Comparison of ENCODE assay signal across 8 mouse cellular contexts in the genomic region with DNA sequence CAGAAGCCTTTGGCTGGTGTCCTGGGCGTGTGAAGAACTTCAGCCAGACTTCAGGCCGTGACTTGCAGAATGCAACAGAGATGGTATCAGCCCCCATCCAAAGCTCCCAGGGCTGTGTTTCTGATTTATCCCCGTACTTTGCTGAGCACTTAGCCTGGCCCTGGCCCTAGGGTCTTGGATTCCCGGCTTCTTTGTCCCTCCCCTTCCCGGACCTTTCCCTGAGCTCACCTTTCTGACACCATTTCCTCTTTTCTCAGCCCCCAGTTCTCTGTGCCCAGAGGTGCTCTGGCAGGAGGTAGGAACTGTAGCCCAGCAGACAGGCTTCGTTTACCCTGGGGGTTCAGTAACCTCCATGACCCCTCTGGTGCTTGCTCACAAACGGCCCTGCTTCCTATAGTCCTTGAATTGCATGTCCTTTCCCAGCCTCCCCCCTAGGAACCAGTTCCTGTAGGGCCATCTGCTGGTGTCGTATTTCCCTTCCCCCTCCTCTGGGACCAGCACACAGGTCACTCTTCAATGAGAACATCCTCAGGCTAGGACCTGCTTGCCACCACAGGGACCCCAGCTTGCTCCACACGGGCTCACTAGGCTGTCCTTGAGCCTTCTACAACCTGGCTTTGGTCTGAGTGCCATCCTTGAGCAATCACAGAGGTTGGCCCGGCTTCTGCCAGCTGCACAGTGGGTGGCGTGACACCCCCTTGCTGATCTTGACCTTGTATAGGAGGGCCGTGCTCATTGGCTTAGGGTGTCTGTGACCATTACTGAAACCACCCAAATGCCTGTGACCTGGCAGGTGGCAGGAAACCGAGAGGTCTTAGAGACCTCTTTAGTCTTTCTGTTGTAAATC. TPM values are rescaled to one million over a fixed set of nuclear protein-coding genes. Genes with fewer than 3 reads are reported as not detected.
DNase-seq lines count a peak whose midpoint lies in the region; ATAC-seq and TF ChIP-seq lines count a peak whose summit lies in the region.

No protein-coding gene starts in this region.

- H3K9ac ChIP-seq in hindbrain, embryonic 13.5 days, result peak overlapping the region; percentile 72
- peak overlapping the region; percentile 83 for H3K9ac ChIP-seq in liver, embryonic 12.5 days
- H3K9ac ChIP-seq in neural tube, embryonic 15.5 days (replicated peaks), result no peak overlapping the region; the same call in 1 of the 2 replicates

- peak; percentile 77; the same call in 1 of the 2 replicates for TF ChIP-seq POLR2A in lung, adult 2 months (IDR thresholded peaks at IDR 0.05; ENCODE audit: borderline replicate concordance, extremely low read depth, low read depth, low read length)

- no peak for DNase-seq in lung, adult 2 months
- no peak for DNase-seq in lung, postnatal 14 days
- peak; percentile 65 for DNase-seq in adrenal gland, postnatal 25 days
- DNase-seq in frontal cortex, postnatal 10 days (ENCODE audit: low spot score in 2 of 2), result no peak

- H3K4me2 ChIP-seq in hindbrain, embryonic 13.5 days, result peak overlapping the region; percentile 66; the same call in 1 of the 2 replicates
- peak overlapping the region; percentile 79 for H3K4me2 ChIP-seq in liver, embryonic 12.5 days
- H3K4me2 ChIP-seq in neural tube, embryonic 15.5 days, result peak overlapping the region; percentile 73

- no peaks in the 10 kb centered on the region for H3K27me3 ChIP-seq in hindbrain, embryonic 13.5 days
- H3K27me3 ChIP-seq in liver, embryonic 12.5 days (replicated peaks), result no peaks in the 10 kb centered on the region
- no peaks in the 10 kb centered on the region for H3K27me3 ChIP-seq in neural tube, embryonic 15.5 days (replicated peaks)

- H3K9me3 ChIP-seq in hindbrain, embryonic 13.5 days, result no peaks in the 10 kb centered on the region
- no peaks in the 10 kb centered on the region for H3K9me3 ChIP-seq in liver, embryonic 12.5 days (replicated peaks)
- no peaks in the 10 kb centered on the region for H3K9me3 ChIP-seq in neural tube, embryonic 15.5 days (replicated peaks)

- WGBS in lung, adult 2 months, result 19% methylated on average over 13 of the region's 13 CpGs
- 43% methylated on average over 13 of the region's 13 CpGs for WGBS in hindbrain, embryonic 13.5 days
- WGBS in liver, embryonic 12.5 days (ENCODE audit: insufficient replicate concordance), result 26% methylated on average over 13 of the region's 13 CpGs
- WGBS in neural tube, embryonic 15.5 days, result 38% methylated on average over 13 of the region's 13 CpGs

- peak overlapping the region; percentile 41 for H3K4me3 ChIP-seq in lung, adult 2 months (replicated peaks; ENCODE audit: extremely low read depth, low read depth, low read length)
- no peak overlapping the region for H3K4me3 ChIP-seq in hindbrain, embryonic 13.5 days
- H3K4me3 ChIP-seq in liver, embryonic 12.5 days, result peak overlapping the region; percentile 57
- no peak overlapping the region for H3K4me3 ChIP-seq in neural tube, embryonic 15.5 days (replicated peaks)

- peaks cover 18% of the 10 kb centered on the region for H3K36me3 ChIP-seq in hindbrain, embryonic 13.5 days
- H3K36me3 ChIP-seq in liver, embryonic 12.5 days, result peaks cover 23% of the 10 kb centered on the region
- peaks cover 10% of the 10 kb centered on the region; the same call in 1 of the 2 replicates for H3K36me3 ChIP-seq in neural tube, embryonic 15.5 days

- no peak for TF ChIP-seq CTCF in lung, adult 2 months (IDR thresholded peaks at IDR 0.05; ENCODE audit: insufficient read depth, low read length)

- ATAC-seq in erythroblast, adult 5-6 weeks (replicated peaks; ENCODE audit: low FRiP score, poor library complexity, severe bottlenecking), result peak; percentile 24
- ATAC-seq in hindbrain, embryonic 13.5 days (ENCODE audit: low FRiP score), result no peak
- ATAC-seq in liver, embryonic 12.5 days, result no peak
- no peak for ATAC-seq in neural tube, embryonic 15.5 days (ENCODE audit: low FRiP score)

- peaks cover 29% of the 10 kb centered on the region for H3K4me1 ChIP-seq in lung, adult 2 months (ENCODE audit: control insufficient read depth, insufficient read depth, low read length)
- peaks cover 66% of the 10 kb centered on the region for H3K4me1 ChIP-seq in hindbrain, embryonic 13.5 days (replicated peaks)
- peaks cover 79% of the 10 kb centered on the region for H3K4me1 ChIP-seq in liver, embryonic 12.5 days
- peaks cover 62% of the 10 kb centered on the region for H3K4me1 ChIP-seq in neural tube, embryonic 15.5 days

- H3K27ac ChIP-seq in hindbrain, embryonic 13.5 days, result peak overlapping the region; percentile 98
- peak overlapping the region; percentile 98 for H3K27ac ChIP-seq in liver, embryonic 12.5 days
- peak overlapping the region; percentile 98 for H3K27ac ChIP-seq in neural tube, embryonic 15.5 days (replicated peaks)

RNA-seq across cellular contexts. Expression of gene Frmd8, which starts 26.0 kb away (rescaled TPM):
- polyA plus RNA-seq in lung, adult 2 months (2012; rRNA removed), result 32.1 and 37.8 TPM in 2 replicates
- total RNA-seq in adrenal gland, postnatal 25 days (2021), result 40.4 and 63.3 TPM in 2 replicates
- 5.4 and 6.0 TPM in 2 replicates for total RNA-seq in erythroblast, adult 5-6 weeks (2015; ENCODE audit: low replicate concordance)
- total RNA-seq in erythroblast, adult 5-6 weeks (2017; ENCODE audit: low replicate concordance), result 4.2 and 6.8 TPM in 2 replicates
- 17.5 and 19.3 TPM in 2 replicates for polyA plus RNA-seq in hindbrain, embryonic 13.5 days (2015; fragmentation: Nextera tagmentation; extraction: Ambion mirVana)
- 22.1 and 24.2 TPM in 2 replicates for polyA plus RNA-seq in liver, embryonic 12.5 days (2016; fragmentation: Nextera tagmentation; extraction: Ambion mirVana)
- 13.8 and 23.4 TPM in 2 replicates for polyA plus RNA-seq in neural tube, embryonic 15.5 days (2015; fragmentation: Nextera tagmentation; extraction: Ambion mirVana)

RNA-seq across cellular contexts. Expression of gene Slc25a45, which starts 28.6 kb away (rescaled TPM):
- polyA plus RNA-seq in lung, adult 2 months (2012; rRNA removed), result 24.5 and 26.0 TPM in 2 replicates
- 39.1 and 39.7 TPM in 2 replicates for total RNA-seq in adrenal gland, postnatal 25 days (2021)
- total RNA-seq in erythroblast, adult 5-6 weeks (2015; ENCODE audit: low replicate concordance), result 14.0 and 14.6 TPM in 2 replicates
- total RNA-seq in erythroblast, adult 5-6 weeks (2017; ENCODE audit: low replicate concordance), result 10.0 and 11.3 TPM in 2 replicates
- 2.6 and 2.8 TPM in 2 replicates for polyA plus RNA-seq in hindbrain, embryonic 13.5 days (2015; fragmentation: Nextera tagmentation; extraction: Ambion mirVana)
- polyA plus RNA-seq in liver, embryonic 12.5 days (2016; fragmentation: Nextera tagmentation; extraction: Ambion mirVana), result 7.5 and 7.7 TPM in 2 replicates
- polyA plus RNA-seq in neural tube, embryonic 15.5 days (2015; fragmentation: Nextera tagmentation; extraction: Ambion mirVana), result 2.0 and 3.9 TPM in 2 replicates

RNA-seq across cellular contexts. Expression of gene Tigd3, which starts 44.9 kb away (rescaled TPM):
- 1.1 and 1.2 TPM in 2 replicates for polyA plus RNA-seq in lung, adult 2 months (2012; rRNA removed)
- 1.3 and 2.0 TPM in 2 replicates for total RNA-seq in adrenal gland, postnatal 25 days (2021)
- total RNA-seq in erythroblast, adult 5-6 weeks (2015; ENCODE audit: low replicate concordance), result 0.38 and 1.0 TPM in 2 replicates
- 3.1 and 6.1 TPM in 2 replicates for total RNA-seq in erythroblast, adult 5-6 weeks (2017; ENCODE audit: low replicate concordance)
- polyA plus RNA-seq in hindbrain, embryonic 13.5 days (2015; fragmentation: Nextera tagmentation; extraction: Ambion mirVana), result 15.2 and 15.9 TPM in 2 replicates
- 3.2 and 3.5 TPM in 2 replicates for polyA plus RNA-seq in liver, embryonic 12.5 days (2016; fragmentation: Nextera tagmentation; extraction: Ambion mirVana)
- 8.9 and 10.0 TPM in 2 replicates for polyA plus RNA-seq in neural tube, embryonic 15.5 days (2015; fragmentation: Nextera tagmentation; extraction: Ambion mirVana)

Comparison
In these comparisons a context has a peak if more than half of its experiments do, and no peak if none do; other contexts are left out.
1. H3K4me3 ChIP-seq: peak in lung, adult 2 months (single experiment) and liver, embryonic 12.5 days (single experiment); none in hindbrain, embryonic 13.5 days (single experiment) and neural tube, embryonic 15.5 days (single experiment).
2. Peak in every context shown above with its lines, with median percentiles within 50 percentile points of each other: H3K27ac ChIP-seq and H3K4me2 ChIP-seq.